Mouse (Mus musculus) regulatory T cell (primary cell): ENCODE measurements around the gene 4921530L21Rik.

Source experiments
- in situ Hi-C: fragments of 300-600 bp; cut with MboI, MseI; formaldehyde crosslinking; loops from one replicate; pipeline ENCODE4 v1.15.1; 2025; ENCODE audit warnings: high pct_unique_total_duplicates

Gene 4921530L21Rik

GRCm38 (mm10) chr14:95880954-95881353 is at the start of gene 4921530L21Rik:
TSS of gene 4921530L21Rik (plus strand) at chr14:95881254.
- in situ Hi-C loops, result no loop called here

GRCm38 (mm10) chr14:95833866-95834265 is 47.2 kb upstream of the 4921530L21Rik start:
- in situ Hi-C loops, result no loop called here

GRCm38 (mm10) chr14:95862981-95863380 is 18.1 kb upstream of the 4921530L21Rik start:
- in situ Hi-C loops, result no loop called here

- in situ Hi-C loops, result no loop called here
Observed at GRCm38 (mm10) chr14:95865676-95866416, 15.2 kb upstream of the 4921530L21Rik start.

- in situ Hi-C loops, result no loop called here
Observed at GRCm38 (mm10) chr14:95872020-95872419, 9.0 kb upstream of the 4921530L21Rik start.

GRCm38 (mm10) chr14:95876785-95877510 is 4.1 kb upstream of the 4921530L21Rik start:
- in situ Hi-C loops, result no loop called here

- in situ Hi-C loops, result no loop called here
Observed at GRCm38 (mm10) chr14:95877548-95877947, 3.5 kb upstream of the 4921530L21Rik start.

- in situ Hi-C loops, result no loop called here
Observed at GRCm38 (mm10) chr14:95899458-95899857, 18.4 kb downstream of the 4921530L21Rik start.

- in situ Hi-C loops, result no loop called here
Observed at GRCm38 (mm10) chr14:95904591-95905095, 23.6 kb downstream of the 4921530L21Rik start.

GRCm38 (mm10) chr14:95913293-95913692 is 32.2 kb downstream of the 4921530L21Rik start:
- in situ Hi-C loops, result no loop called here

- in situ Hi-C loops, result no loop called here
Observed at GRCm38 (mm10) chr14:95926742-95927141, 45.7 kb downstream of the 4921530L21Rik start.

- in situ Hi-C loops, result no loop called here
Observed at GRCm38 (mm10) chr14:95927810-95928785, 47.0 kb downstream of the 4921530L21Rik start.
